Mouse (Mus musculus): ENCODE data around the gene Ahcyl1. TPM values are rescaled to one million over a fixed set of nuclear protein-coding genes. Genes with fewer than 3 reads are reported as not detected.
"Not testable (repeated sequence)": the region's sequence is repeated elsewhere in the genome, so short reads cannot be mapped to it uniquely, and the experiment has no call there.

Ahcyl1 gene
- polyA plus RNA-seq, 1 experiment = 48.2 TPM

DNA sequence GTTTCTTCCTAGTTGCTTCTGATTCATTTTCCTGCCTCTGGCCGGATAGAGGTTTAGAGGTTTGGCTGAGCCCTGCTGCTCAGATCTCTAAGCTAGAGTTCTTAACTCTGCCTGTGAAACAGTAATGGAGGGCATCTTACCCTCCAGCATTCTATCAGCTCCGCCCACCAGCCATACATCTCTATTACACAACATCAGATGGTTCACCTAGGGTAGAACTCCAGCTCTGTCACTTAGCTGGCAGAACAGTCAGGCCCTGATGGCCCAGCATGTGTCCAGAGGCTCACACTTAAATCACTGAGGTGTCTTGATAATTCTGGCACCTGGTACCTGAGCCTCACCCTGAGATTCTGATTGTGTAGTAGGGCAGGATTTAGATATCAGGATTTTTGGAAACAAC is 43.6 kb upstream of the Ahcyl1 start:
- no peaks in the 10 kb centered on the region for H3K27me3 ChIP-seq (ENCODE audit: control insufficient read depth, insufficient read depth, low read length)
- H3K4me1 ChIP-seq (ENCODE audit: control insufficient read depth, insufficient read depth, low read length) = peaks cover 24% of the 10 kb centered on the region
- TF ChIP-seq POLR2A (IDR thresholded peaks at IDR 0.05; ENCODE audit: control insufficient read depth, low read depth, low read length) = no peak
- no peak for TF ChIP-seq CTCF (IDR thresholded peaks at IDR 0.05; ENCODE audit: control insufficient read depth, insufficient read depth, insufficient replicate concordance, low read depth, low read length)
- H3K4me3 ChIP-seq (ENCODE audit: control insufficient read depth, low read depth, low read length) = no peak overlapping the region
- no peaks in the 10 kb centered on the region for H3K36me3 ChIP-seq (ENCODE audit: control insufficient read depth, insufficient read depth, low read length)
- H3K27ac ChIP-seq (ENCODE audit: control insufficient read depth, insufficient read depth, low read depth, low read length) = no peak overlapping the region; the same call in 1 of the 2 replicates

DNA sequence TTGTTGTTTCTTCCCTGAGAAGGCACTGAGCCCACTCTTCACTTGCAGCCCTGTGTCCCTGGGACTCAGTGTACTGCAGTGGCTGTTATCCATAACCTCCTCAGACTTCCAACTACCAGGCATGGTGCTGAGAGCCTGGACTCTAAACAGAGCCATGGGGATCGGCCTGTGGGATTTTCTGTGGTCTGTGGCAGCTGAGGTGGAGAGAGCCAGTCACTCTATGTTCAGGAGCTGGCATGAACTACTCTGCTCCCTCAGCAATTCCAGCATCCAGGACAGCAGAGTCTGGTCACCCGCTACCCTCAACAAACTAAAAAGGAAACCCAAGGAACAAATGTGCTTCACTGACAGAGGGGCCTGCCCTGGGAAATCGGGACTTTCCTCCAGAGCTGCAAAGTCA is 43.1 kb upstream of the Ahcyl1 start:
- no peak for TF ChIP-seq POLR2A (IDR thresholded peaks at IDR 0.05; ENCODE audit: control insufficient read depth, low read depth, low read length)
- no peak for TF ChIP-seq CTCF (IDR thresholded peaks at IDR 0.05; ENCODE audit: control insufficient read depth, insufficient read depth, insufficient replicate concordance, low read depth, low read length)
- Histone ChIP-seq H3K27ac (ENCODE audit: control insufficient read depth, insufficient read depth, low read depth, low read length) (0 out of 2 replicates have a peak overlapping the region, but pooled peaks have one; percentile 37), H3K36me3 (ENCODE audit: control insufficient read depth, insufficient read depth, low read length) (no peaks in the 10 kb centered on the region), H3K4me1 (ENCODE audit: control insufficient read depth, insufficient read depth, low read length) (peaks cover 24% of the 10 kb centered on the region), H3K27me3 (ENCODE audit: control insufficient read depth, insufficient read depth, low read length) (no peaks in the 10 kb centered on the region), H3K4me3 (ENCODE audit: control insufficient read depth, low read depth, low read length) (no peak overlapping the region)

DNA sequence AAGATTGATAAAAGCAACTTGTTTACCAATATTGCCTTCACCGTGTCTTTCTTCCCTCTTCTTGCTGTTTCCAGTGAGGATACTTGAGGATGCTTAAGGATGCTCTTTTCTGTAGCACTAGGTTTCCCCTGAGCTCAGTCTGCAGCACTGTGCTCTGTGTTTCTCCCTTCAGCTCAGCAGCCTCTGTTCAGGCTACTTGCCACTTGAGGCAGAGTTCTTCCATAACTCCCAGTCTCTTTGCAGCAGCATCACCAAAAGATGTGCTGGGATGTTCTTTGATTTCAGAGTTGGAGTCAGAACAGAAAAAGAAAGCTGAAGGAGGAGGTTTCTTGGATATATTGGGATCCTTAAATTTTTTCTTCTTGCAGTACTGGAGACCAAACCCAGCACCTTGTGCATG is 42.3 kb upstream of the Ahcyl1 start:
- H3K27ac ChIP-seq (ENCODE audit: control insufficient read depth, insufficient read depth, low read depth, low read length) = no peak overlapping the region
- no peaks in the 10 kb centered on the region for H3K27me3 ChIP-seq (ENCODE audit: control insufficient read depth, insufficient read depth, low read length)
- H3K4me1 ChIP-seq (ENCODE audit: control insufficient read depth, insufficient read depth, low read length) = peaks cover 20% of the 10 kb centered on the region
- H3K36me3 ChIP-seq (ENCODE audit: control insufficient read depth, insufficient read depth, low read length) = no peaks in the 10 kb centered on the region
- no peak overlapping the region for H3K4me3 ChIP-seq (ENCODE audit: control insufficient read depth, low read depth, low read length)
- TF ChIP-seq POLR2A (IDR thresholded peaks at IDR 0.05; ENCODE audit: control insufficient read depth, low read depth, low read length) (no peak), CTCF (IDR thresholded peaks at IDR 0.05; ENCODE audit: control insufficient read depth, insufficient read depth, insufficient replicate concordance, low read depth, low read length) (no peak)

DNA sequence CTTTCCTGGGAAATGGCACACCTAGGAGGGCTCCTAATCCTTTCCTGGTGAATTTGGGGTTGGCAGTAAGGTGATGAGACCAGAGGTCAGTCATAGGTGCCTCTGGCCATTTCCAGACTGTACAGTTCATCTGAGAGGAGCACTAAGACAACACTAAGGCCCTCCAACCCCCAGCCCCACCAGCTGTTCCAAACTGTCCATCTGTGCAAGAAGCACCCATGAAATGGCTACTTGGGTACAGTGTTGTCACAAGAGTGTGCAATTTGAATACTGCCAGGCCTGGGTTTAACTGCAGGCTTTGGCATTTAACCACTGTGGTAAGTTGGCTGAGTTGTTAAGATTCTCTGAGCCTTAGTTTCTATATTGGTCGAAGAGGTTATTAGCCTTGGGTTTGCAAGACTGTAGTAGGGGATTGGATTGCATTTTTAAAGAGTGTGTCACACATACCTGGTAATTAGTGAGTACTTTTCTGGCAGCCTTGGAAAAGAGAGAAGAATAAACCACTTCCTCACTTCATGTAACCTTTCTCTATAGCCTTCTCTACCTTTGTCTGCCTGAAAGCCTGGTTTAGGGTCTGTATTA is 41.3 kb upstream of the Ahcyl1 start:
- no peak overlapping the region for H3K27ac ChIP-seq (ENCODE audit: control insufficient read depth, insufficient read depth, low read depth, low read length)
- no peak overlapping the region for H3K4me3 ChIP-seq (ENCODE audit: control insufficient read depth, low read depth, low read length)
- no peaks in the 10 kb centered on the region for H3K27me3 ChIP-seq (ENCODE audit: control insufficient read depth, insufficient read depth, low read length)
- H3K4me1 ChIP-seq (ENCODE audit: control insufficient read depth, insufficient read depth, low read length) = peaks cover 11% of the 10 kb centered on the region
- no peaks in the 10 kb centered on the region for H3K36me3 ChIP-seq (ENCODE audit: control insufficient read depth, insufficient read depth, low read length)
- no peak for TF ChIP-seq POLR2A (IDR thresholded peaks at IDR 0.05; ENCODE audit: control insufficient read depth, low read depth, low read length)
- no peak for TF ChIP-seq CTCF (IDR thresholded peaks at IDR 0.05; ENCODE audit: control insufficient read depth, insufficient read depth, insufficient replicate concordance, low read depth, low read length)

DNA sequence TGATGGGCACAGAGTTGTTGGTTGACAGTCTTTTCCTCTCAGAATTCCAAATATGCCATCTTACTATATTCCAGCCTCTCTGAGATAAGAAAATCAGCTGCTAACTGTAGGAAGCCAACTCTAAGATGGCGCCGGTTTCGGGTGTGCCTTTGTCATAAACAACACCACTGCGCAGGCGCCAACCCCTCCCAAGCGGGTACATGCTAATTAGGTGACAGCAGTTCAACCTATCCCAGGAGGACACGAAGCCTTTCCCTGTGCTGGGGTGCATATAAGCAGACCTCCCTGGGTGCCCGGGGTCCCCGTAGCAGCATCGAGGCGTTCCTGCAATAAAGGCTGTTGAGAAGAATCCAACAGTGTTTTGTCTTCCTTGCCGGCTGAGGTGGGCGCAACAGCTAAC is 39.3 kb upstream of the Ahcyl1 start:
- H3K27me3 ChIP-seq (ENCODE audit: control insufficient read depth, insufficient read depth, low read length); H3K36me3 ChIP-seq (ENCODE audit: control insufficient read depth, insufficient read depth, low read length); H3K4me1 ChIP-seq (ENCODE audit: control insufficient read depth, insufficient read depth, low read length): not testable (repeated sequence)
- Histone ChIP-seq H3K27ac (ENCODE audit: control insufficient read depth, insufficient read depth, low read depth, low read length) (peak overlapping the region; percentile 66; the same call in 1 of the 2 replicates), H3K4me3 (ENCODE audit: control insufficient read depth, low read depth, low read length) (peak overlapping the region; percentile 74)
- TF ChIP-seq POLR2A (IDR thresholded peaks at IDR 0.05; ENCODE audit: control insufficient read depth, low read depth, low read length) = peak; percentile 65

DNA sequence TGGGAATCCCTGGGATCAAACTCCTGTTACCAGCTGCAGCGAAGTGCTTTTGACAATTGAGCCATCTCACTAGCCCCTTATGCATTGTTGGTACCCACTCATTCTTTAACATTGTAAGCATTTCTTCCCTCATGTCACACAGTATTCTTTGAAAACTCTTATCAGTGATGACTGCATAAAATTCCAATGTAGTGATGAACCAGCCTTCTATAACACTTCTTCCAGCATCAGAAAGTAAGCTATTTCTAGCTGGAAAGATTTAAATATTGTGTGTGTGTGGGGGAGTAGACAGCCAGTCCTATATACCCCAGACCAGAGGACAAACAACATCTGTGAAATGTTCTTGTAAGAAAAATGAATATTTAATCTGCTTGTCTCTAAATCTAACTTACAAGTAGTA is 37.0 kb upstream of the Ahcyl1 start:
- Histone ChIP-seq H3K4me3 (ENCODE audit: control insufficient read depth, low read depth, low read length) (no peak overlapping the region), H3K4me1 (ENCODE audit: control insufficient read depth, insufficient read depth, low read length) (no peaks in the 10 kb centered on the region), H3K27me3 (ENCODE audit: control insufficient read depth, insufficient read depth, low read length) (no peaks in the 10 kb centered on the region), H3K27ac (ENCODE audit: control insufficient read depth, insufficient read depth, low read depth, low read length) (no peak overlapping the region), H3K36me3 (ENCODE audit: control insufficient read depth, insufficient read depth, low read length) (no peaks in the 10 kb centered on the region)
- no peak for TF ChIP-seq POLR2A (IDR thresholded peaks at IDR 0.05; ENCODE audit: control insufficient read depth, low read depth, low read length)
- no peak for TF ChIP-seq CTCF (IDR thresholded peaks at IDR 0.05; ENCODE audit: control insufficient read depth, insufficient read depth, insufficient replicate concordance, low read depth, low read length)

DNA sequence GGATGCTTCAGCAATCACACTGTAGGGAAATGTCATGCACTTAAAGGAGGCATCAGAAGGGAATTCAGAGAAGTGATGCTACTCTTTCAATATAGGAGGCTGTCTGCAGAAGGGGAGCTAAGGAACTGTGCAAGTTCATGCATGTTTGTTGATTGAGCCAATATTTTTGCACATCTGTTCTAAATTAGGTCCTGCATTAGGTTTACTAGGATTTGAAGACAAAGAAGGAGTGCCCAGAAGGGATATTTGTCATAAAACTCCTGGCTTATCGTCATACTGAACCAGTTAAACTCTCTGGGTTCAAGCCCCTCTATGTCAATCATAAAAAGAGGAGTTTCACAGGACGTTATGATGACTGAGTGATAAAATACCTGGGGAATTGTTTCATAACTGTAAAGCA is 33.9 kb upstream of the Ahcyl1 start:
- Histone ChIP-seq H3K27ac (ENCODE audit: control insufficient read depth, insufficient read depth, low read depth, low read length) (no peak overlapping the region), H3K4me1 (ENCODE audit: control insufficient read depth, insufficient read depth, low read length) (no peaks in the 10 kb centered on the region), H3K36me3 (ENCODE audit: control insufficient read depth, insufficient read depth, low read length) (no peaks in the 10 kb centered on the region), H3K27me3 (ENCODE audit: control insufficient read depth, insufficient read depth, low read length) (no peaks in the 10 kb centered on the region), H3K4me3 (ENCODE audit: control insufficient read depth, low read depth, low read length) (no peak overlapping the region)
- TF ChIP-seq CTCF (IDR thresholded peaks at IDR 0.05; ENCODE audit: control insufficient read depth, insufficient read depth, insufficient replicate concordance, low read depth, low read length) (no peak), POLR2A (IDR thresholded peaks at IDR 0.05; ENCODE audit: control insufficient read depth, low read depth, low read length) (no peak)

DNA sequence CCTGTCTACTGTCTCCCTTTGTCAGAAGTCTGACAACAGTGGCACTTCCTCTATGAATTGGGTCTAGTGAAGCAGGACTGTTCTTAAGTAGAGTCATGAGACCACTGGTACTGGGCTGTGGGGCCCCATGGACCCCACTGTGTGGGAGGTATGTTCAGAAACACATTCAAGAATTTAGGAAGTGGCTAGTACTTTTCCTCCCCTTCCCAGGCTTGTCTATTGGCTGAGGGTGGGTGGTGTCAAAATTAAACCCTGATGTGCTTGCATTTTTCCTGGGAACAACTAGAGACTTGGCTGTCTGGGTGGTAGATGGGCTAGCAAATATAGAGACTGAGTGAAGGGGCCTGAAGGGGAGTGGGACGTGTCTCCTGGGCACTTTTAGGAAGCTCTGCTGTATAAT is 32.1 kb upstream of the Ahcyl1 start:
- TF ChIP-seq POLR2A (IDR thresholded peaks at IDR 0.05; ENCODE audit: control insufficient read depth, low read depth, low read length) (no peak), CTCF (IDR thresholded peaks at IDR 0.05; ENCODE audit: control insufficient read depth, insufficient read depth, insufficient replicate concordance, low read depth, low read length) (no peak)

More for the DNA sequence above, 32.1 kb upstream of the Ahcyl1 start:
- no peak overlapping the region; the same call in 1 of the 2 replicates for H3K4me3 ChIP-seq (ENCODE audit: control insufficient read depth, low read depth, low read length)
- H3K27me3 ChIP-seq (ENCODE audit: control insufficient read depth, insufficient read depth, low read length) = no peaks in the 10 kb centered on the region
- no peak overlapping the region for H3K27ac ChIP-seq (ENCODE audit: control insufficient read depth, insufficient read depth, low read depth, low read length)
- no peaks in the 10 kb centered on the region for H3K36me3 ChIP-seq (ENCODE audit: control insufficient read depth, insufficient read depth, low read length)
- H3K4me1 ChIP-seq (ENCODE audit: control insufficient read depth, insufficient read depth, low read length) = no peaks in the 10 kb centered on the region
